Mouse (Mus musculus) left cerebral cortex, adult 11 months (tissue): ENCODE data around the gene Lce1b.
"Not testable (repeated sequence)": the region's sequence is repeated elsewhere in the genome, so short reads cannot be mapped to it uniquely, and the experiment has no call there.

ENCODE experiments used
- DNase-seq: peaks from one replicate; pipeline ENCODE4 v3.0.0; 2022; ENCODE audit warnings: low spot score

Lce1b gene

GRCm38 (mm10) chr3:92656826-92657225, at the start of gene Lce1b:
Lce1b (minus strand) TSS chr3:92656926.
- no peak for DNase-seq

- no peak for DNase-seq
Measured at GRCm38 (mm10) chr3:92694613-92695012, 37.9 kb upstream of the Lce1b start.

- DNase-seq, result no peak
Measured at GRCm38 (mm10) chr3:92691688-92692087, 35.0 kb upstream of the Lce1b start.

GRCm38 (mm10) chr3:92689154-92689553, 32.4 kb upstream of the Lce1b start:
- DNase-seq, result not testable (repeated sequence)

GRCm38 (mm10) chr3:92687110-92687509, 30.4 kb upstream of the Lce1b start, which contains the start of gene Lce1d:
Lce1d (minus strand) TSS chr3:92687210.
- DNase-seq, result no peak

GRCm38 (mm10) chr3:92678947-92679346, 22.2 kb upstream of the Lce1b start, which contains the start of gene Lce1c:
Lce1c (plus strand) TSS chr3:92679247.
- no peak for DNase-seq

- no peak for DNase-seq
Measured at GRCm38 (mm10) chr3:92670215-92670614, 13.5 kb upstream of the Lce1b start, which contains the start of gene Lce1a2. Lce1a2 (minus strand) TSS chr3:92670315.

GRCm38 (mm10) chr3:92648207-92648606, 8.5 kb downstream of the Lce1b start, which contains the start of gene Lce1a1:
Lce1a1 (minus strand) TSS chr3:92648307.
- no peak for DNase-seq

- DNase-seq, result no peak
Measured at GRCm38 (mm10) chr3:92639854-92640253, 16.9 kb downstream of the Lce1b start.

- no peak for DNase-seq
Measured at GRCm38 (mm10) chr3:92638653-92638991, 18.1 kb downstream of the Lce1b start.

- no peak for DNase-seq
Measured at GRCm38 (mm10) chr3:92637745-92638652, 18.7 kb downstream of the Lce1b start.

GRCm38 (mm10) chr3:92621560-92621959, 35.2 kb downstream of the Lce1b start, which contains the start of gene Lce6a:
Lce6a (minus strand) TSS chr3:92621660.
- no peak for DNase-seq

GRCm38 (mm10) chr3:92609804-92610203, 46.9 kb downstream of the Lce1b start:
- no peak for DNase-seq

- no peak for DNase-seq
Measured at GRCm38 (mm10) chr3:92607392-92607791, 49.3 kb downstream of the Lce1b start, which contains the start of gene 2210017I01Rik. 2210017I01Rik (minus strand) TSS chr3:92607492.
